Mouse (Mus musculus) hindbrain, embryonic 11.5 days (tissue): ENCODE measurements around the gene Tgif1. TPM values are rescaled to one million over a fixed set of nuclear protein-coding genes. Genes with fewer than 3 reads are reported as not detected.

Experiments used
- ATAC-seq: fragments of 200-750 bp; cut with Nextera tagmentation; 2 replicates; pipeline ENCODE4 v1.8.0; 2017; ENCODE audit warnings: mild to moderate bottlenecking, moderate TSS enrichment, moderate library complexity; ENCODE audit not compliant: low FRiP score
- DNase-seq: peaks from one replicate; pipeline ENCODE4 v3.0.0-alpha.2; 2015; ENCODE audit warnings: low spot score
- H3K27ac ChIP-seq: fragments of 300-500 bp; sonication (generic); 2 replicates; pipeline ENCODE4 v1.5.1; 2014; ENCODE audit warnings: mild to moderate bottlenecking, low read depth, low read length
- H3K27me3 ChIP-seq: fragments of 300-500 bp; sonication (generic); 2 replicates; pipeline ENCODE4 v1.6.1; 2014; ENCODE audit warnings: mild to moderate bottlenecking, low read length, moderate library complexity, mixed read lengths; ENCODE audit not compliant: control insufficient read depth, insufficient read depth
- H3K36me3 ChIP-seq: fragments of 300-500 bp; sonication (generic); 2 replicates; pipeline ENCODE4 v1.6.1; 2014; ENCODE audit warnings: mild to moderate bottlenecking, low read length, moderate library complexity, mixed read lengths; ENCODE audit not compliant: control insufficient read depth, insufficient read depth
- H3K4me1 ChIP-seq: fragments of 300-500 bp; sonication (generic); replicated peaks from 2 replicates; pipeline ENCODE4 v1.6.1; 2014; ENCODE audit warnings: low read length, mixed read lengths; ENCODE audit not compliant: control insufficient read depth, insufficient read depth
- H3K4me2 ChIP-seq: fragments of 300-500 bp; sonication (generic); replicated peaks from 2 replicates; pipeline ENCODE4 v1.6.1; 2014; ENCODE audit warnings: mild to moderate bottlenecking, low read depth, low read length
- H3K4me3 ChIP-seq: fragments of 300-500 bp; sonication (generic); 2 replicates; pipeline ENCODE4 v1.5.1; 2014; ENCODE audit warnings: low read depth, low read length
- H3K9ac ChIP-seq: fragments of 300-500 bp; sonication (generic); 2 replicates; pipeline ENCODE4 v1.6.1; 2014; ENCODE audit warnings: low read depth, low read length
- H3K9me3 ChIP-seq: fragments of 300-500 bp; sonication (generic); 2 replicates; pipeline ENCODE4 v1.6.1; 2016; ENCODE audit warnings: low read length; ENCODE audit not compliant: control insufficient read depth
- WGBS: fragments of 180-500 bp; shearing (Covaris S2); extraction: QIAGEN DNeasy Blood & Tissue Kit; methylation state at CpG from one replicate; pipeline ENCODE4 v1.1.7; 2014; 5-methylcytosine and 5-hydroxymethylcytosine counted together
- polyA plus RNA-seq: library from polyadenylated mRNA; unstranded; fragments of >200 nt; fragmentation: Nextera tagmentation; extraction: Ambion mirVana; gene quantifications from 2 replicates; pipeline ENCODE4 v1.2.1, GENCODE M21; 2014

Gene Tgif1
- polyA plus RNA-seq, 1 experiment from 2014 or later, result 66.0 TPM

DNA sequence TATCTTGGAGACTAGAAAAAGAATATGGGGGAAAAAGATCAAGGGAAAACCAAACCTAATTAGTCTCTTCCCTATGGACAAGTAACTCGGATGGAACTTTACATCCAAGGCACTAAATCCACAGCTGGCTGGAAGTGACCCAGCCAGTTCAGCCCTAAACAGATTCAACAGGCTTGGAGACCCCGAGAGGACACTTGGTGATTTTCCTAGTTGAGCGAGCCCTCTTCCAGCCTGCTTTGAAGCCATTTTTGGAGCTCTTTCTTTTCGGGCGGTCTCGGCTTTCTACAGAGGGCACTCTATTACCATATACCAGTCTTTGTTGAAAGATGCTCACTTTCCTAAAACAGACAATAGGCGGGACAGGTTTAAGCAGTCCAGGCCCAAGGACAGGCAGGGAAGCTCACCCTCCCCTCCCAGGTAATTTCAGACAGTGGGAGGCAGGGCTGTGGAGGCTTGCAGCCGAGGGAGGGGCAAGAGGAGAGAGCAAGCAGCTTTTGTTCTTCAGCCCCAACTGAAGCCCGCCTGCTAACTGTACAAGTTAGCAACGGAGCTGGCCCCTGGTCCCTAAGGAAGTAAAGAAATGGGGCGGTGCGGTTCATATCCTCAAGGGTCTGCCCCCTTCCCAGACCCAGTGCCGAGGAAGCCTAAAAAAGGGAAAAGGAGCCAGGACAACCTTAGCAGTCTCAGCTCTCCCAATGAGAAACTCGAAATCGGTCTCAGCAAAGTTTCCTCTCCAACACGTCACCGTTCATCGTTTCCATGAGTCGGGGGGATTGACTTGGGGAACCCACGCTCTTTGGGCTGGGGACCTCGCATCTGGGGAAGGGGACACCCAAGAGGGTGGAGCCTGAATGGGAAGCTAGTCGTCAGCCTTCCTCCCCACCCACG, 4.6 kb downstream of the Tgif1 start:
- Histone ChIP-seq H3K36me3 (no peaks in the 10 kb centered on the region), H3K4me1 (no peaks in the 10 kb centered on the region; the same call in 1 of the 2 replicates), H3K27me3 (no peaks in the 10 kb centered on the region), H3K4me3 (peak overlapping the region; percentile 59), H3K4me2 (peak overlapping the region; percentile 70), H3K9me3 (no peaks in the 10 kb centered on the region), H3K27ac (peak overlapping the region; percentile 89), H3K9ac (peak overlapping the region; percentile 68)
- ATAC-seq (peak; percentile 10; the same call in 1 of the 2 replicates), DNase-seq (peak; percentile 51)
- WGBS, result under 1% methylated on average over 23 of the region's 23 CpGs

DNA sequence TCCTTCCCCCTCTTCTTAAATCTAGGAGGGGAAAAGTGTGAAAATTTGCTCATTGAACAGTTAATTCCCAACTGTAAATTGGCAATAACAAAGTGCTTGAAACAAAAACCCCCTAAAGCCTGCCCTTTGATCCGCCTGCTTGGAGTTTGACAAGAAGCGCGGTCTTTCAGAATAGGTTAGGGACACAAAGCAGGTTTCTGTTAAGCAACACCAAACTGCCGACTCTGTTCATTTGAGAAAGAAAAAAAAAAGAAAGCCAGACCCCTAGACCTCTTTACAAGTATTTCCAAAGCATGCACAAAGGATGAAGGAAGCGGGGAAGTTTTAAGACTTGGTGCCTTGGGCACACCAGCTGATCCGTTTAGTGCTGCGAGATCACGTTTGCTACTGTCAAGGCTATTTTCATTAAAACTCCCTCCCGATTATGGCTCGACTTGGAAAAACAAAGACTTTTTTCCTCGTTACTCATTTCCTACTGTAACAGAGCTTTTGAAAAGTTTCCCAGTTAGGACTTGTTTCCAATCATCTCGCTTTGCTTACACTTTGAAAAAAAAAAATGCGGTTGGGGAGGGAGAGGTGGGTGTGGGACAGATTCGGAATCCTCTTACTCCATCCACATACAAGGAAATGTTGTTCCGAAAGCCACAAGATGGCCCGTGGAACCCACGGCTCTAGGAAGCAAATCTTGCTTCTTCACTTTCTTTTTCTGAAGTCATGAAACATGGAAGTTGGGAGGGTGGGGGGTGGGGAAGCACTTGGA, 5.4 kb downstream of the Tgif1 start:
- no peak for ATAC-seq
- DNase-seq, result peak; percentile 58
- H3K9me3 ChIP-seq, result no peaks in the 10 kb centered on the region
- WGBS, result under 1% methylated on average over 17 of the region's 17 CpGs
- no peaks in the 10 kb centered on the region for H3K36me3 ChIP-seq
- no peaks in the 10 kb centered on the region for H3K4me1 ChIP-seq
- H3K27me3 ChIP-seq, result no peaks in the 10 kb centered on the region
- H3K27ac ChIP-seq, result peak overlapping the region; percentile 89; the same call in 1 of the 2 replicates
- peak overlapping the region; percentile 59 for H3K4me3 ChIP-seq
- H3K9ac ChIP-seq, result peak overlapping the region; percentile 68
- H3K4me2 ChIP-seq, result peak overlapping the region; percentile 70

- no peak overlapping the region for H3K27ac ChIP-seq
- DNase-seq, result peak; percentile 65
- WGBS, result 2% methylated on average over 4 of the region's 4 CpGs
- ATAC-seq, result no peak
- H3K4me1 ChIP-seq, result no peaks in the 10 kb centered on the region
- no peak overlapping the region for H3K9ac ChIP-seq
- H3K36me3 ChIP-seq, result no peaks in the 10 kb centered on the region
- no peak overlapping the region for H3K4me3 ChIP-seq
- no peaks in the 10 kb centered on the region for H3K9me3 ChIP-seq
- 0 out of 2 replicates have a peak overlapping the region, but pooled peaks have one; percentile 6 for H3K4me2 ChIP-seq
- no peaks in the 10 kb centered on the region for H3K27me3 ChIP-seq
Observed at GRCm38 (mm10) chr17:70847086-70847485, 6.3 kb downstream of the Tgif1 start.

DNA sequence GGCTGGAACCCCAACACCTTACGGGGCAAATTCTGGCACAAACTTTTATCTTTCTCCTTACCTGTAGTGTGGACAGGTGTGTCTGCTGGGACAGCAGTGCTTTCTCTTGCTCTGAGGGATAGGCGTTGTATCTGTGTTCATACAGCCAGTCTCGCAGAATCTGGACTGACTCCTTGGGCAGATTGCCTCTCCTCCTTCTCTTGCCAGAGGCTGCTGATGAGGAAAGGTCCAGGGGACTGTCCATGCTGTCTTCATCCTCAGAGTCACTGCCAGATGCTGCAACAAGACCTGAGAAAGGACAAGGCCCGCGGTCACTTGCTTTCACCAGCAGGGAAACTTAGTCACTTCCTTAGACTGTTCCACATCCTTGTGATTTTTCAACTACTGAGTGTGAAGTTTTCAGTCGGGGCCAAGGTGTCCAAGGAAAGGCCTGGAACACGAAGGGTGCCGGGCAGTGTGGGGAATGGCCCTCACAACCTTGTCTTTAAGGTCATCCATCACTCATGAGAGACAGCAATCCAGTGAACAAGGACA, 7.2 kb downstream of the Tgif1 start:
- Histone ChIP-seq H3K27ac (no peak overlapping the region), H3K4me1 (no peaks in the 10 kb centered on the region), H3K4me3 (no peak overlapping the region), H3K9ac (no peak overlapping the region), H3K27me3 (no peaks in the 10 kb centered on the region), H3K36me3 (no peaks in the 10 kb centered on the region), H3K9me3 (no peaks in the 10 kb centered on the region), H3K4me2 (no peak overlapping the region)
- 75% methylated on average over 8 of the region's 8 CpGs for WGBS
- ATAC-seq (no peak), DNase-seq (no peak)

DNA sequence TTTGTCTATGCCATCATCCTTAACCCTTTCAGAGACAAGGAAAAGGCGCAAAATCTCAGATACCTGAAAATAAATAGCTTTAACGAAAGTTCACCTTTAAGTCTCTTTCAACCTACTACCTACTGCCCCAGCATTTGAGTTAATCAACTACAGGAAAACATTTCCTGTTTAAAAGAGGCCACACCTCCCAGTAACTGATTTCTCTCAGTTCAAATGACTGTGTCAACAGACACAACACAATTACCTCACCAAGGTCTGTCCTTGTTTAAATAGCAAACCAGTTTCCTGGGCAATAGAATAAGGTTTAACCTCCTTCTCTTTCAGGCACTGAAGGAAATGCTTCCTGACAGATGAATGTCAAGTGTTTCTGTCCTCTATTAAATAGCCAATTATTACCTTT, 7.8 kb downstream of the Tgif1 start:
- ATAC-seq (no peak), DNase-seq (no peak)
- no peaks in the 10 kb centered on the region for H3K27me3 ChIP-seq
- H3K9me3 ChIP-seq, result no peaks in the 10 kb centered on the region
- no peak overlapping the region for H3K4me3 ChIP-seq
- H3K9ac ChIP-seq, result no peak overlapping the region
- no peaks in the 10 kb centered on the region for H3K4me1 ChIP-seq
- WGBS, result 93% methylated on average over 2 of the region's 2 CpGs
- no peaks in the 10 kb centered on the region for H3K36me3 ChIP-seq
- H3K4me2 ChIP-seq, result no peak overlapping the region
- H3K27ac ChIP-seq, result no peak overlapping the region

DNA sequence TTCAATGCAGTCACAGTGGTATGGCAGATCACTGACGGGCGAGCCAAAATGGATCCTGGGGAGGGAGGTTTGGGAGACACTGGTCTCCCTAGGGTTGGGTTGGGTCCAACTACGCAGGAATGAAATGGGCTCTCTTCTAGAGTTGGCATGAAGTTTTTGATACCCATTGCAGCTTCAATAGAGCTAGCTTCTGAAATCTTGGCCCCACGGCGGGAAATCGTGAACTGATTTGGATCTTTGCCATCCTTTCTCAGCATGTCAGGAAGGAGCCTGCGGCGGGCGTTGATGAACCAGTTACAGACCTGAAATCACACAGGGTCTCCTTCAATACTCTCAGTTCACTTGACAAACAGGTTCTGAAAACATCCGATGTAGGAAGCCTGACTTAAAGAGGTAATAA, 8.4 kb downstream of the Tgif1 start:
- H3K4me2 ChIP-seq, result no peak overlapping the region
- no peak overlapping the region for H3K4me3 ChIP-seq
- no peaks in the 10 kb centered on the region for H3K36me3 ChIP-seq
- no peaks in the 10 kb centered on the region for H3K9me3 ChIP-seq
- no peaks in the 10 kb centered on the region for H3K4me1 ChIP-seq
- ATAC-seq, result no peak
- no peak overlapping the region for H3K27ac ChIP-seq
- WGBS, result 96% methylated on average over 10 of the region's 10 CpGs
- no peaks in the 10 kb centered on the region for H3K27me3 ChIP-seq
- no peak for DNase-seq
- H3K9ac ChIP-seq, result no peak overlapping the region

DNA sequence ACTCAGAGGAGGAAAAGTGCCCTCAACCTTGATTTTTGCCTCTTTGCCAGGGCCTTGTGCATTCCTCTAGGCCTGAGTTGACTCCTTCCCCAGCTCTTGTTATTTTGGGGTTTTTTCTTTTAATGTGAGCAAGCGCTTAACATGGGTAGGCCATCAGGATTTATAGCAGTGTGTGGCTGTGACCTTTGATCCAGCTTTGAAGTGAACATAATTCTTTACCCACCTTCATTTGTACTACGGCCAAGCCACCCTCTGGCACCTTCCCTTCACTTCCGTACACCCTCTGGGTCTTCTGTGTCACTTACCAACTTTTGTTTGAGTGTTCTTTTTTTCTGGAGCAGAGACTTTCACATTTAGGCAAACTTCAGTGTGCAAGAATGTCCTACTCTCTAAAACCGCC, 10.1 kb downstream of the Tgif1 start:
- Histone ChIP-seq H3K4me2 (no peak overlapping the region), H3K9ac (no peak overlapping the region), H3K27me3 (no peaks in the 10 kb centered on the region), H3K27ac (no peak overlapping the region), H3K4me1 (no peaks in the 10 kb centered on the region), H3K9me3 (no peaks in the 10 kb centered on the region), H3K36me3 (no peaks in the 10 kb centered on the region), H3K4me3 (no peak overlapping the region)
- WGBS, result 88% methylated on average over 4 of the region's 4 CpGs
- ATAC-seq (no peak), DNase-seq (no peak)

GRCm38 (mm10) chr17:70838533-70838932, 14.8 kb downstream of the Tgif1 start:
- DNase-seq, result no peak
- 69% methylated on average over 5 of the region's 5 CpGs for WGBS
- no peaks in the 10 kb centered on the region for H3K27me3 ChIP-seq

More at GRCm38 (mm10) chr17:70838533-70838932, 14.8 kb downstream of the Tgif1 start:
- Histone ChIP-seq H3K4me3 (no peak overlapping the region), H3K27ac (no peak overlapping the region), H3K9ac (no peak overlapping the region), H3K9me3 (no peaks in the 10 kb centered on the region), H3K4me1 (no peaks in the 10 kb centered on the region), H3K4me2 (no peak overlapping the region), H3K36me3 (no peaks in the 10 kb centered on the region)
- ATAC-seq, result no peak
